Comparison of ENCODE assay signal across 12 mouse cellular contexts in the genomic region with DNA sequence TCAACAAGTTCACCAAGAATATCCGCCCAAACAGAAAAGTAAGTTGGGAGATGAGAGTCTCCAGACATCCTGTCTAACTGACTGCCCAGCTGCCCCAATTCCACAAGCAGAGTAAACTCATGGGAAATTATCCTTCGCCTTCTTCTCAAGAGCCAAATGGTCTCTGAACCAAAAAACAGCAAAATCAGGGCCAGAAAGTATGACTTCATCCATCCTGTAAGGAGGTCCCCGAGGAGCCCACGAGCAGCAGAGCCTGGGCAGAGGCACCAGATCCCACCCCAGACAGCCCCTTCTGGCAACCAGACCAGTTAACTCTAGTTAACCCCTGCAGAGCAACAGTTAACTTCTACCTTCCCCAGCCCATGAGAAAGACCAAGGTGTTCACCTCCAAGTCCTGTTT. TPM values are rescaled to one million over a fixed set of nuclear protein-coding genes. Genes with fewer than 3 reads are reported as not detected.
A peak's percentile ranks its signal among the peaks of the same experiment; 100 is the strongest.
DNase-seq lines count a peak whose midpoint lies in the region; ATAC-seq lines count a peak whose summit lies in the region.
"Had no signal": no experiment of that assay in that cellular context is flagged by ENCODE, and none has a peak within 500 bp of the region (broad histone marks: within the 10 kb centered on the region; RNA-seq: fewer than 3 reads in every experiment).

No protein-coding gene starts in this region.

- peaks cover 28% of the 10 kb centered on the region for H3K9me3 ChIP-seq in lung, embryonic 16.5 days (ENCODE audit: control insufficient read depth, low read length)
- H3K9me3 ChIP-seq in intestine, embryonic 16.5 days (ENCODE audit: control insufficient read depth, low read length), result peaks cover 19% of the 10 kb centered on the region
- peaks cover 27% of the 10 kb centered on the region for H3K9me3 ChIP-seq in stomach, embryonic 16.5 days (replicated peaks; ENCODE audit: control insufficient read depth, low read length)

- no peak overlapping the region for H3K4me2 ChIP-seq in lung, embryonic 16.5 days (ENCODE audit: low read depth, low read length)
- no peak overlapping the region for H3K4me2 ChIP-seq in intestine, embryonic 16.5 days (ENCODE audit: low read depth, low read length)
- H3K4me2 ChIP-seq in stomach, embryonic 16.5 days (ENCODE audit: low read depth, low read length), result no peak overlapping the region
- H3K4me2 ChIP-seq: neural tube, embryonic 13.5 days had no signal

- 39% methylated on average over 4 of the region's 4 CpGs for WGBS in lung, embryonic 16.5 days
- 45% methylated on average over 4 of the region's 4 CpGs for WGBS in intestine, embryonic 16.5 days
- 36% methylated on average over 4 of the region's 4 CpGs for WGBS in stomach, embryonic 16.5 days

- H3K27ac ChIP-seq in lung, embryonic 16.5 days (ENCODE audit: low read length), result peak overlapping the region; percentile 62
- H3K27ac ChIP-seq in intestine, embryonic 16.5 days (ENCODE audit: low read length), result peak overlapping the region; percentile 85
- H3K27ac ChIP-seq in stomach, embryonic 16.5 days (ENCODE audit: low read length), result peak overlapping the region; percentile 91
- H3K27ac ChIP-seq: neural tube, embryonic 13.5 days had no signal

- no peak overlapping the region for H3K9ac ChIP-seq in lung, embryonic 16.5 days (ENCODE audit: low read length)
- H3K9ac ChIP-seq in intestine, embryonic 16.5 days (ENCODE audit: low read depth, low read length), result no peak overlapping the region
- no peak overlapping the region for H3K9ac ChIP-seq in stomach, embryonic 16.5 days (ENCODE audit: low read length)
- H3K9ac ChIP-seq: neural tube, embryonic 13.5 days had no signal

- no peak for DNase-seq in lung, postnatal 25 days (ENCODE audit: low spot score)
- peak; percentile 82 for DNase-seq in heart, adult 8-10 months (ENCODE audit: low spot score)
- DNase-seq in right cerebral cortex, postnatal 36 days (ENCODE audit: low spot score in 2 of 2), result no peak
- no peak for DNase-seq in layer of hippocampus, postnatal 25 days (ENCODE audit: extremely low spot score in 1 of 2, low spot score in 1 of 2)
- no peak for DNase-seq in adrenal gland, postnatal 4 days (ENCODE audit: low spot score in 2 of 2)
- DNase-seq: layer of hippocampus, adult 9-11 months; thymus, postnatal 25 days had no signal

- H3K27me3 ChIP-seq in lung, embryonic 16.5 days (ENCODE audit: control insufficient read depth, insufficient read depth, low read depth, low read length), result no peaks in the 10 kb centered on the region
- H3K27me3 ChIP-seq in intestine, embryonic 16.5 days (replicated peaks; ENCODE audit: control insufficient read depth, insufficient read depth, low read length), result no peaks in the 10 kb centered on the region
- H3K27me3 ChIP-seq in stomach, embryonic 16.5 days (ENCODE audit: control insufficient read depth, insufficient read depth, low read length), result no peaks in the 10 kb centered on the region
- H3K27me3 ChIP-seq: neural tube, embryonic 13.5 days had no signal

- peaks cover 23% of the 10 kb centered on the region for H3K4me1 ChIP-seq in lung, embryonic 16.5 days (replicated peaks; ENCODE audit: control insufficient read depth, insufficient read depth, low read length)
- peaks cover 29% of the 10 kb centered on the region for H3K4me1 ChIP-seq in intestine, embryonic 16.5 days (ENCODE audit: control insufficient read depth, insufficient read depth, low read length)
- H3K4me1 ChIP-seq in stomach, embryonic 16.5 days (ENCODE audit: control insufficient read depth, insufficient read depth, low read length), result peaks cover 38% of the 10 kb centered on the region

- no peak for ATAC-seq in lung, embryonic 16.5 days (ENCODE audit: low read depth)
- ATAC-seq in intestine, embryonic 16.5 days, result no peak
- no peak for ATAC-seq in stomach, embryonic 16.5 days (ENCODE audit: insufficient read depth, low FRiP score)

- H3K4me3 ChIP-seq in lung, embryonic 16.5 days (ENCODE audit: low read length), result no peak overlapping the region
- no peak overlapping the region for H3K4me3 ChIP-seq in intestine, embryonic 16.5 days (ENCODE audit: low read length)
- no peak overlapping the region for H3K4me3 ChIP-seq in stomach, embryonic 16.5 days (replicated peaks; ENCODE audit: low read length)
- H3K4me3 ChIP-seq: erythroblast, embryonic 14.5 days; neural tube, embryonic 13.5 days had no signal

- peaks cover 55% of the 10 kb centered on the region for H3K36me3 ChIP-seq in lung, embryonic 16.5 days (ENCODE audit: control insufficient read depth, insufficient read depth, low read length)
- peaks cover 38% of the 10 kb centered on the region for H3K36me3 ChIP-seq in intestine, embryonic 16.5 days (ENCODE audit: control insufficient read depth, insufficient read depth, low read length)
- H3K36me3 ChIP-seq in stomach, embryonic 16.5 days (ENCODE audit: control insufficient read depth, insufficient read depth, low read length), result peaks cover 35% of the 10 kb centered on the region

RNA-seq across cellular contexts. Expression of a gene that starts 29.9 kb away (rescaled TPM):
- polyA plus RNA-seq in lung, embryonic 16.5 days (2015; fragmentation: Nextera tagmentation; extraction: Ambion mirVana), result 59.0 and 64.4 TPM in 2 replicates
- total RNA-seq in heart, adult 8-10 months (2022), result 100 to 1,000 TPM; 103 to 124 (median 118) TPM
- polyA plus RNA-seq in intestine, embryonic 16.5 days (2015; fragmentation: Nextera tagmentation; extraction: Ambion mirVana), result 26.6 and 36.2 TPM in 2 replicates
- polyA plus RNA-seq in stomach, embryonic 16.5 days (2015; fragmentation: Nextera tagmentation; extraction: Ambion mirVana), result 38.6 and 39.3 TPM in 2 replicates
- 10 to 100 TPM; 28.1 to 29.8 TPM for total RNA-seq in layer of hippocampus, postnatal 25 days (2021)
- total RNA-seq in adrenal gland, postnatal 4 days (2021), result 10 to 100 TPM; 76.4 to 82.0 TPM
